Mouse (Mus musculus): Measurements from ENCODE around the gene Cygb. TPM values are rescaled to one million over a fixed set of nuclear protein-coding genes. Genes with fewer than 3 reads are reported as not detected.
A peak's percentile ranks its signal among the peaks of the same experiment; 100 is the strongest.

Cygb gene
- polyA plus RNA-seq, 1 experiment from 2014 or later = 3.7 TPM

DNA sequence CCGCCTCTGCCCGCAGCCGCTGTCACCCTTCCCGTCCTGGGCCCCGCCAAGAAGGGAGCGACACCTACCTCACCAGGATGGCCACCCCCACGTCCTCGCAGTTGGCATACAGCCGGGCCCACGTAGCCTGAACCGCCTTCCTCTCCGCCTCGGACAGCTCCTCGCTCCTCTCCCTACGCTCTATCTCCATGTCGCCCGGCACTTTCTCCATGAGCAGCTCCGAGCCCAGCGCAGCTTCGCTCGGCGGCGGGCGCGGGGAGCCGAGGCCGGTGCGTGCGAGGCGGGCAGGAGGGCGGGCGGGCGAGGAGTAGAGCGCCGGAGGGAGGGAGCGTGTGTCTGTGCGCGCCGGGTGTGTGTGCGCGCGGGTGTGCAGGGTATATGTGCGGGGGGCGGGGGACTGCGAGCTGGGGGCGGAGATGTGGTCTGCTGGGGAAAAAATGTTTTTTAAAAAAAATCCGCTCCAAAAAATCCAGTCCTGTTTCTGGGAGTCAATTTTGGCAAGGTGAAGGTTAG, 348 bp downstream of the Cygb start:
- peaks cover 34% of the 10 kb centered on the region for H3K27me3 ChIP-seq (ENCODE audit: insufficient read depth, low read length)
- no peak overlapping the region for H3K27ac ChIP-seq (ENCODE audit: low read depth)
- DNase-seq (no peak), ATAC-seq (no peak)
- H3K9me3 ChIP-seq (ENCODE audit: low read length) = no peaks in the 10 kb centered on the region
- 2% methylated on average over 47 of the region's 47 CpGs for WGBS (ENCODE audit: insufficient replicate concordance)
- no peaks in the 10 kb centered on the region for H3K36me3 ChIP-seq (replicated peaks; ENCODE audit: insufficient read depth, low read length)
- H3K4me1 ChIP-seq (ENCODE audit: insufficient read depth) = peaks cover 15% of the 10 kb centered on the region
- peak overlapping the region; percentile 65 for H3K4me2 ChIP-seq (ENCODE audit: low read depth, low read length)
- H3K9ac ChIP-seq (replicated peaks) = peak overlapping the region; percentile 34; the same call in 1 of the 2 replicates
- TF ChIP-seq CTCF (IDR thresholded peaks at IDR 0.05; ENCODE audit: low read depth) = no peak
- no peak for TF ChIP-seq EP300 (IDR thresholded peaks at IDR 0.05; ENCODE audit: low read depth)
- H3K4me3 ChIP-seq (ENCODE audit: low read depth, low read length) = peak overlapping the region; percentile 41

DNA sequence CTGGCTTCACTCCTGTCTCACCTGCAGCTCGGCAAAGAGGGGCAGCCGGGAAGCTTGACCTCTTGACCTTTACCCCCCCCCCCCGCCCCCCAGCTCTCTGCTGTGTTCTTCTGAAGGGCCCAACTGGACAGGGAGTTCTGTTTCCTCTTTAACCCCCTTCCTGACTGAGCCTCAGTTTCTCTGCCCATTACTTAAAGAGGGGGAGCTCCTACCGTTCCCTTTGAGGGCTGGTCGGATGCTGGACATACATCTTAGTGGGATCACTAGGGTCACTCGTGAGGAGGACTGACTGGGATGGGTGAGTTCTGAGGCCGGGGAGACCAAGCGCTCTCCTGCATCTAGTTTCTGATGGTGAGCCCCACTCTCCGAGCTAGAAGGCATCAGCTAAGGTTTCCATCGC, 879 bp downstream of the Cygb start, which contains the start of gene Prcd:
TSS of gene Prcd (plus strand) at position 301 of the 400 bp plus-strand sequence.
- H3K27me3 ChIP-seq (ENCODE audit: insufficient read depth, low read length) = peaks cover 34% of the 10 kb centered on the region
- no peak within 1 kb of the TSS for H3K27ac ChIP-seq (ENCODE audit: low read depth)
- 7% methylated on average over 10 of the region's 10 CpGs for WGBS (ENCODE audit: insufficient replicate concordance)
- no peak for ATAC-seq
- H3K4me2 ChIP-seq (ENCODE audit: low read depth, low read length) = peak within 1 kb of the TSS; percentile 65
- TF ChIP-seq CTCF (IDR thresholded peaks at IDR 0.05; ENCODE audit: low read depth) (no peak), EP300 (IDR thresholded peaks at IDR 0.05; ENCODE audit: low read depth) (no peak)
- H3K9me3 ChIP-seq (ENCODE audit: low read length) = no peaks in the 10 kb centered on the region
- no peaks in the 10 kb centered on the region for H3K36me3 ChIP-seq (replicated peaks; ENCODE audit: insufficient read depth, low read length)
- DNase-seq = no peak
- H3K4me1 ChIP-seq (ENCODE audit: insufficient read depth) = peaks cover 14% of the 10 kb centered on the region
- H3K4me3 ChIP-seq (ENCODE audit: low read depth, low read length) = peak within 1 kb of the TSS; percentile 41
- H3K9ac ChIP-seq (replicated peaks) = peak within 1 kb of the TSS; percentile 34; the same call in 1 of the 2 replicates

DNA sequence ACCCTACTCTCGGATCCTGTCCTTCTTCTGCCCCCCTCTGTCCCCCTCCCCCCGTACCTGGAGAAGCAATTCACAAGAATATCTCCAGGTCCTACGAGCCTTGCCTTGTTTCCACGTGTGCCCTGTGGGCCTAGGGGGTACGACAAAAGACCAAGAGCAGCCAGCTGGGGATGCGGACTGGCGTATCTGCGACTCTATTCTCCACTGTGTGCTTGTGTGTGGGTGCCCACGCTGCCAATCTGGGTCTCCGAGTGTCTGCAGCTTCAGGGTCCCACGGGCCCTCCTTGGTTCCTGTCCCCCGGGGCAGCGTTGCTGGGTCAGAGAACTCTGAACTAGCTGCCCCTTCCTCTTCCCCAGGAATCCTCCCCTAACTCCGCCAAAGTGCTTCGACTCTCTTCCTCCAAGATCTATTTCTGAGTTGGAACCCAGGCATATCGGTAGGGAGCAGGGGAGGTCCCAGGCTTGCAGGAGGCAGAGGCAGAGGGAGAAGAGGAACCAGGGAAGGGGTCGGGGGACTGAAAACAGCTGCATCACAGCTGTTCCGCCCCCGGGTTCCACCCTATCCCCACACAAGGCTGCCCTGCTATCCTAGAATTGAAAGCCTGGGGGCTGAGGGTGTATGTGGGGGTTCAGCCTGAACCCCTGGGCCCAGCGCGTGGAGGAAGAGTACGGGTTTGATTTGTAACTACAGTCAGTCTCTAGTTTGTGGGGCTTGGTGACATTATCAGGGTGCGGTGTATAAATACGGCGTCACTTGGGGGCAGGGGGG, 1.6 kb downstream of the Cygb start:
- Histone ChIP-seq H3K9me3 (ENCODE audit: low read length) (no peaks in the 10 kb centered on the region), H3K27me3 (ENCODE audit: insufficient read depth, low read length) (peaks cover 34% of the 10 kb centered on the region), H3K4me2 (ENCODE audit: low read depth, low read length) (peak overlapping the region; percentile 65; the same call in 1 of the 2 replicates), H3K27ac (ENCODE audit: low read depth) (no peak overlapping the region), H3K36me3 (replicated peaks; ENCODE audit: insufficient read depth, low read length) (no peaks in the 10 kb centered on the region), H3K9ac (replicated peaks) (no peak overlapping the region), H3K4me3 (ENCODE audit: low read depth, low read length) (no peak overlapping the region), H3K4me1 (ENCODE audit: insufficient read depth) (peaks cover 8% of the 10 kb centered on the region)
- ATAC-seq = no peak
- no peak for DNase-seq
- TF ChIP-seq EP300 (IDR thresholded peaks at IDR 0.05; ENCODE audit: low read depth) (no peak), CTCF (IDR thresholded peaks at IDR 0.05; ENCODE audit: low read depth) (no peak)
- 61% methylated on average over 25 of the region's 25 CpGs for WGBS (ENCODE audit: insufficient replicate concordance)

DNA sequence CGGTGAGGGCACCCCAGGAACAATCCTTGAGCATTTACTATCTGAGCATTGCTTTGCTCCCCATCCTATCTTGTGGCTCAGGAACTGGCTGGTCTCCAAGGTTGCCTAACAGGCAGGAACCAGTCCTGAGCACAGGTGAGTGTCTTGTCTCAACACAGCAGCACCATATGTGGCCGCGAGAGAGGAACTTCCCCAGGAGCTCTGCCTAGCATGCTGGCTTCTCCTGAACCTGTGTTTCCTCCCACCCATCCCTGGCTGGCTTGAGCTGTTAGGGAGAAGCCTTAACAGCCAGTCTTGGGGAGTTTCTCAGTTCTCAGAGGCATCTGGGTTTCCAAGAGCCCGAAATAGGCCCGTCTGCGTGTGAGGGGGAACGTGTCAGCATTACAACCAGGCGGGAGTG, 2.8 kb downstream of the Cygb start:
- H3K27me3 ChIP-seq (ENCODE audit: insufficient read depth, low read length) = peaks cover 34% of the 10 kb centered on the region
- peaks cover 3% of the 10 kb centered on the region for H3K4me1 ChIP-seq (ENCODE audit: insufficient read depth)
- H3K36me3 ChIP-seq (replicated peaks; ENCODE audit: insufficient read depth, low read length) = no peaks in the 10 kb centered on the region
- no peak overlapping the region for H3K27ac ChIP-seq (ENCODE audit: low read depth)
- TF ChIP-seq CTCF (IDR thresholded peaks at IDR 0.05; ENCODE audit: low read depth) (no peak), EP300 (IDR thresholded peaks at IDR 0.05; ENCODE audit: low read depth) (no peak)
- no peaks in the 10 kb centered on the region for H3K9me3 ChIP-seq (ENCODE audit: low read length)
- WGBS (ENCODE audit: insufficient replicate concordance) = 48% methylated on average over 8 of the region's 8 CpGs
- H3K9ac ChIP-seq (replicated peaks) = no peak overlapping the region
- no peak overlapping the region for H3K4me3 ChIP-seq (ENCODE audit: low read depth, low read length)
- H3K4me2 ChIP-seq (ENCODE audit: low read depth, low read length) = no peak overlapping the region
- no peak for DNase-seq
- no peak for ATAC-seq

- Histone ChIP-seq H3K4me1 (ENCODE audit: insufficient read depth) (peaks cover 3% of the 10 kb centered on the region), H3K9me3 (ENCODE audit: low read length) (no peaks in the 10 kb centered on the region), H3K4me2 (ENCODE audit: low read depth, low read length) (no peak overlapping the region), H3K27me3 (ENCODE audit: insufficient read depth, low read length) (peaks cover 34% of the 10 kb centered on the region), H3K27ac (ENCODE audit: low read depth) (no peak overlapping the region), H3K9ac (replicated peaks) (no peak overlapping the region), H3K36me3 (replicated peaks; ENCODE audit: insufficient read depth, low read length) (no peaks in the 10 kb centered on the region), H3K4me3 (ENCODE audit: low read depth, low read length) (no peak overlapping the region)
- WGBS (ENCODE audit: insufficient replicate concordance) = 79% methylated on average over 8 of the region's 8 CpGs
- TF ChIP-seq EP300 (IDR thresholded peaks at IDR 0.05; ENCODE audit: low read depth) = no peak
- TF ChIP-seq CTCF (IDR thresholded peaks at IDR 0.05; ENCODE audit: low read depth) = no peak
- no peak for ATAC-seq
- DNase-seq = no peak
Measured at GRCm38 (mm10) chr11:116650811-116651210, 3.3 kb downstream of the Cygb start.

DNA sequence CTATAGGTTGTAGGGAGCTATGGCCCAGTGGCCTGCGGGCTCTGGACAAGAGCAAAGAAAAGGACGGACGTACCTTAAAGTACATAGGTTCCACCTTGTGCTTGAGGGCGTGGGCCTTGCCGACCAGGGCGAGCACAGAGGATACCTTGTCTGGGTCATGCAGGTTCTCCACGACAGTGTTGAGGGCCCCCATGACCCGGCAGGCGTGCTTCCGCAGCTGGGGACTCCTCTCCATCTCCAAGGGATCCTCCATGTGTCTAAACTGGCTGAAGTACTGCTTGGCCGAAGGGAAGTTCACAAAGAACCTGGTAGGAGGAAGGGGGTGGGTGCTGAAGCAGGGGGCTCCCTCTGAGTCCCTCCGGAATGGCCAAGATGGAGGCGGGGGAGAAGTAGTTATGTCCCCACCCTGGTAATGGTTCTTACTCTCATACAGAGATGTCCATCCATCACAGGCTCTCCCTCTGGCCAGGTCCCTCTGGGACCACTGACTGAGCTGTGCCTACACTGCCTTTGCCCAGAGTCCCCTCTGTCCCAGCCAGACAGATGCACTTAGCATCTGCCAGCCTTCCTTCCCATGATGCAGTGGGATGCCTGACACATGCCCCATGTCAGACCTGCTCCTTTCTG, 4.3 kb downstream of the Cygb start:
- TF ChIP-seq EP300 (IDR thresholded peaks at IDR 0.05; ENCODE audit: low read depth) (no peak), CTCF (IDR thresholded peaks at IDR 0.05; ENCODE audit: low read depth) (no peak)
- WGBS (ENCODE audit: insufficient replicate concordance) = 77% methylated on average over 13 of the region's 13 CpGs
- Histone ChIP-seq H3K27ac (ENCODE audit: low read depth) (no peak overlapping the region), H3K4me2 (ENCODE audit: low read depth, low read length) (no peak overlapping the region), H3K9me3 (ENCODE audit: low read length) (no peaks in the 10 kb centered on the region), H3K4me3 (ENCODE audit: low read depth, low read length) (no peak overlapping the region), H3K4me1 (ENCODE audit: insufficient read depth) (peaks cover 3% of the 10 kb centered on the region), H3K27me3 (ENCODE audit: insufficient read depth, low read length) (peaks cover 32% of the 10 kb centered on the region), H3K36me3 (replicated peaks; ENCODE audit: insufficient read depth, low read length) (no peaks in the 10 kb centered on the region), H3K9ac (replicated peaks) (no peak overlapping the region)
- DNase-seq (no peak), ATAC-seq (no peak)
